Mouse (Mus musculus): ENCODE data around the gene Rdh1. TPM values are rescaled to one million over a fixed set of nuclear protein-coding genes. Genes with fewer than 3 reads are reported as not detected.
"Not testable (repeated sequence)": the region's sequence is repeated elsewhere in the genome, so short reads cannot be mapped to it uniquely, and the experiment has no call there.

Gene Rdh1
- total RNA-seq, 2 experiments from 2014 or later = 0.05 TPM; not detected in 1

DNA sequence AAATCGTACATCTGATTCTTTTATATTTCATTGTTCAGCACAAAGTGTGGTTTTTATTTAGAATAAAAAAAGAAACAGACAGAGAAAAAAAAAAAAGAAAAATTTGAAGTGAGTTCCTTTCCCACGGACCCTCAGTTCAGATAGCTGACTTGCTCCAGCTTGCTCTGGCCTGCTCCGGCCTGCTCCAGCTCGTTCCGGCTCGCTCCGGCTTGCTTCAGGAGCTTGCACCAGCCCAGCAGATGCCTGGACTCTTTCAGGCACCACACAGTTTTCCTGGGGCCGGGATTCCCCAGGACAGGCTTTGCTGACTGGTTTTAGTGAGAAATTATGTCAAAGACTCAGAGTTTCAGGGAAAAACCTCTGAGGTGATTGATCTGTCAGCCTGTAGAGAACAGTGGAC lies 12.3 kb upstream of the Rdh1 start:
- intact Hi-C loops (cut with DNase I) = no loop called here
- no peak for DNase-seq

DNA sequence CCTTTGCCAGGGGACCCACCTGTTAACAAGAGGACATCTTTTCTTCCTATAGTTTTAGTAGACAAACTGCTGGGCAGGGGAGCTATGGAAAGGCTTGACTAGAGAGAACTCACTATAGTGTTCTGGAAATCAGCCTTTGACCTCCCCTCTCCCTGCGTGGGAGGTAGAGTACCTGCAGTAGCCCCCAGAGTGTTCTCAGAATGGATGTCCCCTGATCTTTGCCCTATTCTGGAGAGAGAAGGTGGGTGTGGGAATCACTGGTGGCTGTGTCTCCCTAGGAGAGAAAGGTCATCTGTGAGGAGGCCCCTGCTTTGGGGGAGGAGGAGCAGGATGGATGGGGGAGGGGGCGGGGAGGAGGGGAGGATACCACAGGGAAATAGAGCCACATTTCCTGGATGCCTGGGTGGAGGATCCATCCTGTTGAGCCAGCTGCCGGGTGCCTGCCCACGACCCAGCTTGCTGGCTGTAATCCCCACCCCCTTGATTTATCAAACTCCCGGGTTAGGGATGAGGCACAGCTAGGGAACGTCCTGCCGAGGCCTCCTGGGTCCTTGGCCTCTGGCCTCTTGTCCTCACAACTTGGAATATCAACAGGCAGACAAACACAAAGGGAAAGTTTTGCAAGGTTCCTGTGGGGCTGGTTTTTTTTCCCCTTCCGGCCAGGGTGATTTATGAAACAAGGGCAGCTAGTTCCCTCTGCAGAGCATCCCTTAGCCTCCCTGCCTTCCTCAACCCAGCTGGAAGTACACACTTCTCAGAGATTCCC lies 10.5 kb upstream of the Rdh1 start:
- intact Hi-C loops (cut with DNase I) = no loop called here
- DNase-seq = peak; percentile 43 to 52

DNA sequence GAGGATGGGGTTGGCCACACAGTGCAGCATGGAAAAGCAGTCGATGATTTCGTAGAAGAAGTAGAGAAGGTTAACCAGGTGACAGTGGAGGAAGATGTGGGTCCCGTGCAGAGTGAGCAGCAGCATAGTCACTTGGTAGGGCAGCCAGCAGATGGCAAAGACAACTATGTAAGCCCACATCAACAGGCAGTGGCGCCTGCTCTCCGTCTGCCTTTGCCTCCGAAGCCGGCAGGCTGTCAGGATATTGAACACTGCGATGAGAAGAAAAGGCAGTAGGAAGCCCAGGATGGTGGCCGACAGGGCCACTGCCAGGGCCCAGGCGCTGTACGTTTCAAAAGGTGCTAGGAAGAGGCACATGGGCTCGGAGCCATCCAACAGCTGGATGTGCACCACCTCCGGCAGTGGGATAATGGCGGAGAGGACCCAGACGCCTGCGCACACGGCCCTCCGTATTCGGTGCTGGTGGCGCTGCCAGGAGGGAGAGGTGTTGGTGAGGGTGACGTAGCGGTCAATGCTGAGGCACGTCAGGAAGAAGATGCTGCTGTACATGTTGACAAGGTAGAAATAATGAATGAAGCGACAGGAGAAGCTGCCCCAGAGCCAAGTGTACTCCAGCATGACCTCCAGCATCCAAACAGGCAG lies 9.3 kb upstream of the Rdh1 start:
- intact Hi-C loops (cut with DNase I) = no loop called here
- no peak for DNase-seq

DNA sequence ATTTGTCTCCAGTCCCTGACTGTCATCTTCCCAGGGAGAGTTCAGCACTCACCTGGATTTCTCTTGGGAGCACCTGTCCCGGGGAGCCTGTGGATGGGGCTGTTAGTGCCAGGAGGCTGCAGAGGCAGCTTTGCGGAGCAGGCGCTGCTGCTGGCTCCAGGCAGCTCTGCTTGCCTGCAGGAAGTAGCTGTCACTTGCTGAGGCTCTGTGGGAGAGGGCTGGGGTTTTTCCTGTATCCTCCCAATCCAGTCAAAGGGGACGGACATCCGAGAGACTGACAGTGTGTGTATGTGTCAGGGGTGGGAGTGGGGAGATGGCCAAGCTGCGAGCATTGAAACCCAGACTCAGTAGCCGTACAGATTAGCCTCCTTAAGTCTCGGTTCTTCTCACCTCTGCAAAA lies 8.0 kb upstream of the Rdh1 start, which contains the start of gene Gpr182:
TSS of gene Gpr182 (minus strand) at position 185 of the 400 bp plus-strand sequence.
- DNase-seq = peak; percentile 42 to 47
- intact Hi-C loops (cut with DNase I) = no loop called here

DNA sequence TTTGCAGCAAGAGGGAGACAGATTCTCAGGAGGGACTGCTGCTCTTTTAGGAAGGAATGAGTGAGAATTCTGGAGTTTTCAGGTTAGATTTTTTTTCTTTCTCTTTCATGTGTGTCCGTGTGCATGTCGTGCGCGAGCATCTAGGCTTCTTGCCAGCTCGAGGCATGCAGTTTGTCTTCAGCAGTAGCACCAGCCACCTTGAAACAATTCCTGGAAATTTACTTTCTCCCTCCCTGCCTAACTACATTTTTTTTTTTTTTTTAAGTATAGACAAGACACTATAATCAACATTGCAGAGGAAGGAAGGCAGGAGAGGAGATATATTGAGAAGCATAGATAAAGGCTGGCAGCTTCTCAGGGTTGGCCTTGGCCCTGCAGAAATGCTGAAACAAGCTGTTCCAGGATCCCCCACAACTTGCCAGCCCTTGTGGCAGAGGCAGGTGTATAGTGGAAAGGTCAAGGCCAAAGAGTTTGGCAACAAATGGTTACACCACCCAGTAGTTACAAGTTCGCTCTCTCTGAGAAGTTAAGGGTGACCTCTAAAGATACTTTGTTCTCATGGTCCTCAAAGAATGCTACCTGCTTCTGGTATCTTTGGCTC lies 4.9 kb upstream of the Rdh1 start:
- peak in 1 of 2 experiments; percentile 36 for DNase-seq
- intact Hi-C loops (cut with DNase I) = no loop called here

DNA sequence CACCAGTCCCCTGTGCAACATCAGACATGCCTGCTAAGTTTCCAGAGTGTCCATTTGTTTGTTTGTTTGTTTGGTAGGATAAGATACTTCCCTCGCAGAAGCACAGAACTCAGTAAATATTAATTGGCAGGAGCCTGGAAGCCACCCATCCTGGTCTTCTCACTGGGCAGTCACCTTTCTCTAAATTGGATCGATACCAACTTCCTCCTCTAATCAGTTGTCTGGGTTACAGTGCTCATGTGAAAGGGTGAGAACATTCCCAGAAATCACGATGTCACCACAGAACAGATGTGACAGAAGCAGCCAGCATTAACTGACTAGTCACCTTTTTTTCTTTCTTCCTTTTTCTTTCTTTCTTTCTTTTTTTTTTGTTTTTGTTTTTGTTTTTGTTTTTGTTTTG lies 4.3 kb upstream of the Rdh1 start:
- DNase-seq = no peak
- intact Hi-C loops (cut with DNase I) = no loop called here

DNA sequence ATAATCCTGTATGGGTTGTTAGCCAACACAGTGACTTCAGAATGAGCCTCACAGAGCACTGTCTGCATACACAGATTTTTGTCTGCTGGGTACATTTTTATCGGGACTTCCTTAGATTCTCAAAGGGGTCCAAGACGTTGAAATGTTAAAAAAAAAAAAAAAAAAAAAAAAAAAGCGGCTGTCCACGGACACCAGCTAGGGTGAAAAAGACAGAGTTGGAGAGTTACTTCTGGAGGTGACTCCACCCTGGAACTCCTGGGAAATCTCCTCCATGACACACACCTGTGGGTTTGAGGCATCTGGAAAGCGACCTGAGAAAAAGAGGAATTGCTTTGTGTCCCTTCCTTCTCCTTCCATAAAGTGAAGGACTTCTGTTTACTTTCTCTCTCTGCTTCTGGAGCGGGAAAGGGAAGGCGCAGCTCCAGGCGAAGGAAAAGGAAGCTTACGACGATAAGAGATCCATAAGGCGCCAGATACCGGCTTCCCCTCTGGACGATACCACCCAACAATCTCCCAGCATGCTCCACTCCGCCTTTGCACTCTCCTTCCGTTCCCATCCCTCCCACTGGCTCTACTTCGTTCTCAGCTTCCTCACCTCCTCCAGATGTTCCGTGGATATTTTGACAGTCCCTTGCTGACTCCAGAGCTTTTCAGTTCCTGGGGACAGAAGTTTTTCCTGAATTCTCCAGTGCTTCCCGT lies 3.6 kb upstream of the Rdh1 start:
- DNase-seq = peak; percentile 33 to 34
- intact Hi-C loops (cut with DNase I) = no loop called here

DNA sequence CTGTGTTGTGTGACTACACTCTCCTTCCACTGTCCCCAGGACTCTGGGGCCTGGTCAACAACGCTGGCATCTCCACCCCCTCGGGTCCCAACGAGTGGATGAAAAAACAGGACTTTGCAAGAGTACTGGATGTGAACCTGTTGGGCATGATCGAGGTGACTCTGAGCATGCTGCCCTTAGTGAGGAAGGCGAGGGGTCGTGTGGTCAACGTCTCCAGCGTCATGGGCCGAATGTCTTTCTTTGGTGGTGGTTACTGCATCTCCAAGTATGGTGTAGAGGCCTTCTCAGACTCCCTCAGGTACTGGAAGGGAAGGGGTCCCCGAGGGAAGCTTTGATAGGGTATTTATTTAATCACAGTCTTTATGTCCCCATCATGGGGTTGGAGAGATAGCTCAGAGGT lies 3.4 kb downstream of the Rdh1 start:
- DNase-seq; intact Hi-C loops (cut with DNase I): not testable (repeated sequence)

DNA sequence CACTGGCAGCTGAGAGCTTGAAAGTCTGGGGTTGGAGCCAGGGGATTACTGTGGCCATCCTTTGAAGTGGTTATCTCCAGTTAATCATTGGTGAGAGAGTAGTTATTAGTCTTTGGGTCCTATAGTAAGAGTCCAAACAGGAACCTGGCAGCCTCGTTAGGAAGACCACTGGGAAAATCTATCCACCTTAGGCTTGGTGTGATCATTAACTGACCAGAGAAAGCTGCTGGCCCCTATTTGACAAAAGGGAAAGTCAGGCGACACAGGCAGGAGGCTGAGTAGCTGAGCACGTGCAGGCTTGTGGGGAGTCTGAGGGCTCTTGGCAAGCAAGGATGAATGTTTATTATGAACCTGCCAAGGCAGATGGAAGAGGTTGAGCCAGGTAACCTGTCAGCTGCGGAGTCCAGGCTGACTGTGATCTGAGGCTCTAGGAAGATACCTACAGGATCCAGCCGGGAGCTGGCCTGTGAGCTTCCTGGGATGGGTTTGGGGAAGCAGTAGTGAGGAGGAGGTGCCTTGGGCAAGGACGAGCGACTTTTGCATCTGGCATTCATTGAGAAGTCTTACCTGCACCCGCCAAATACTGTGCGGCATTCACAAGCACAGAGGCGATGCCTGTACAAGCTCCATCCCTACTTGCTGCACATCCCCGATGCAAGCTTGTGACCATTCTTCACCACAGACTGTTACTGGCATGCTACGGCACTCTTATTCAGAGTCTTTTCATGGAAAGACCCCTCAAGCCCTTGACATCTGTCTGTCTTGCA lies 4.6 kb downstream of the Rdh1 start:
- DNase-seq = no peak
- intact Hi-C loops (cut with DNase I) = no loop called here

DNA sequence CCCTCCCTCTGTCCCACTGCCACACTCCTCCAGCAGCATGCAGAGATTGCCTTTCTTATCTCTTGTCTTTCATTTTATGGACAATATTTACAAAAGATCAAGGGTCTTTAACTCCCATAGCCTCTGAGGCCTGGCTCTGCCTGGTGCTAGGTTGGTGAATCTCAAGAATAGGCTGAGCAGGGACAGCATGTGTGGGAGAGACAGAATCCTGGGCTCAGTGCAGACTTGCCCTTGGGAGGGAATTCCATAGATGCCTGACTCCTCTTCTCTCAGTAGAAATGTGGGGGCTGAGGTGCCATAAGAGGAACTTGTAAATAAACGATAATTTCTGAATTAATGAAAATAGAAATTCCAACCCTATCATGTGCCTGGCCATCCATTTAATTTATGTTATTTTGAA lies 7.0 kb downstream of the Rdh1 start:
- DNase-seq = no peak
- intact Hi-C loops (cut with DNase I) = no loop called here

DNA sequence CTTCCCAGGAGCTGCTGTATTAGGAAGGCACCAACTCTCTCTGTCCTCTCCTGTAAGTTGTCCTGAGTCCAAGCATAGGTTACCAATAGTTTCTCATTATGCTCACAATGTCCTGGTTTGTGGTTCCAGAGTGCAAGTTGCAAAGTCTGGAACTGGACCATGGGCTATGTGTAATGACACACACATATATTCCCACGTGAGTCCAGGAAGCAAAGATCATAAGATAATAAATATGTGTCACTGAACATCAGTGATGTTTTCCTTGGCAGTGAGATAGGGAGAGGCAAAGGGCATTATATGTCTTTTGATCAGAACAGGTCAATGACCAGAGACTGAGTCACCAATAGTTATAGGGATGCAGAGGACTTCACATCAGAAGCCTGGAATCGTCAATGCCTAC lies 16.5 kb downstream of the Rdh1 start, which contains the start of gene Rdh9:
TSS of gene Rdh9 (plus strand) at position 376 of the 400 bp plus-strand sequence.
- intact Hi-C loops (cut with DNase I) = no loop called here
- no peak for DNase-seq

DNA sequence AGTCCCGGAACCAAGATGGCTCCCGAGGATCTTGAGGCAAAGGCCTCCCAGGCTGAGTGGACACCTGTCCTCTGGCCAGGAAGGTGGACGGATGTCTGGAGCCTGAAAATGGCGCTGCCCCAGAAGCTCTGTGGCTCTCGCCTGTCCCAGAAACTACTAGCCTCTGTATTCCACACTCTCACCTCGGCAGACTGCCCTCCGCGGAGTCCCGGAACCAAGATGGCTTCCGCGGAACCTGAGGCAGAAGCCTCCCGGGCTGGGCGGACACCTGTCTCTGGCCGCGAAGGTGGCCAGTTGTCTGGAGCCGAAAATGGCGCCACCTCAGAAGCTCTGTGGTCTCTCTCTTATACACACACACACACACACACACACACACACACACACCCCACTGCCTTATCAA lies 22.8 kb downstream of the Rdh1 start:
- DNase-seq; intact Hi-C loops (cut with DNase I): not testable (repeated sequence)

DNA sequence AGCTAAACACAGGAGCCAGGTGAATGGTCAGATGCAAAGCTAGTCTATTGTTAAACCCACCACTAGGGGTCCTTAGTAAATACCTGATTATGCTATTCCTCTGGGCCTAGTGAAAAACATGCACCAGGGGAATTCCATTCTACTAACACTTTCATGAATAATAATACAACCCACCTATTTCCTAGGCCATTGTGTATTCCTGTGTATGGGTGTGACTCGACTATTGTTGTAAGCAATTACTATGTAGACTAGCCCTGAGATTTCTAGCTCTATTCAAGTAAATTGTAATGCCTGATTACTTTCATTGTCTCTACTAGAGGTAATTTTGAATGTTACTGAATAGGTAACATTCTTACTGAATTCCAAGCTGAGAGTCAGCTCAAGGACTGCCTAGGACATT lies 25.9 kb downstream of the Rdh1 start:
- DNase-seq; intact Hi-C loops (cut with DNase I): not testable (repeated sequence)

DNA sequence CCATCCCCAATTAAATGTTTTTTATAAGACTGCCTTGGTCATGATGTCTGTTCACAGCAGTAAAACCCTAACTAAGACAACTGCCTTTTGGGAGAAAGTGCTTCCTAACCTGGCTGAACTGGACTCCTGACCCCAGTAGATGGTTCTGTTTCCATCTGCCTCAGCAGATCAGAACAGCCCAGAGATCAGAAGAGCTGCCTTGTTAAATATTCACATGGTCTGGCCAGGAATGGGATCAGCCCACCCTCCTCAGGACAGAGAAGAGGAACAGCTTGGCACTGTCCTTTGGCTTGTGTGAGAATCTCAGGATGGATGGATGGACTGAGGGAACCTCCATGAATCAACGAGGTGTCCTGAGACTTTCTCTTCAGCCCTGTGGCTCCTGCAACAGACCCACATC lies 39.8 kb downstream of the Rdh1 start:
- no peak for DNase-seq
- intact Hi-C loops (cut with DNase I) = no loop called here

DNA sequence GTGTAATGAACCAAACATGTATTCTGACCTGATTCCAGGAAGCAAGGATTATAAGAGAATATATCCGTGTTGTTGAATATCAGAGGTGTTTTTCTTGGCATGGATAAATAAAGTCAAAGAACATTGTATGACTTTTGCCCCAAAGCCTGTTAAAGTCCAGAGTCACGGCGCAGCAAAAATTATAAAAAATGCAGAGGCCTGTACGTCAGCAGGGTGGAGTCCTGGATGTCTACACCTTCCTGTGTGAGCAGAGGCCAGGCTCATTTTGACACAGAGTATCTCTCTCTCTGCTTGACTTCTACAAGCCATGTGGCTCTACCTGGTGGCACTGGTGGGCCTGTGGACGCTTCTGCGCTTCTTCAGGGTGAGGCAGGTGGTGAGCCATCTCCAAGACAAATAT lies 41.4 kb downstream of the Rdh1 start, which contains the start of gene Rdh16:
TSS of gene Rdh16 (plus strand) at position 262 of the 400 bp plus-strand sequence.
- DNase-seq = no peak
- intact Hi-C loops (cut with DNase I) = no loop called here

DNA sequence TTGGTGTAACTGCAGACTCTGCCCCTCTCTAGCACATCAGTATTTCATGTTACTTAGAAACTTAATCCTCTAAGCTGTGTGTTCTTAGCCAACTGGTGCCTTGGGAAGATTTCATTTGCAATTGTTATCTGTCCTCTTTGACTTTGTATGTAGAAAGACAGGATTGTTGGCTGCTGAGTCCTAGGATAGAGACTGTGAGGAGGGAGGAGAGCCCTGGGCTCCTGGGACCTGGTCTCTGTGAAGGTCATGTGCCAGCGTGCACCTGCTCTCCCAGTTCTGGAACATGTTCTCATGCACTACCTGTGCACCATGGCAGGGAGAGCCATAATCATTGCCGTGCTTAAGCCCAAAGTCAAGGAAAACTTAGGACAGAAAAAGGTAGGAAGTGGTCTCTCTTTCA lies 42.1 kb downstream of the Rdh1 start:
- intact Hi-C loops (cut with DNase I) = no loop called here
- DNase-seq = no peak

DNA sequence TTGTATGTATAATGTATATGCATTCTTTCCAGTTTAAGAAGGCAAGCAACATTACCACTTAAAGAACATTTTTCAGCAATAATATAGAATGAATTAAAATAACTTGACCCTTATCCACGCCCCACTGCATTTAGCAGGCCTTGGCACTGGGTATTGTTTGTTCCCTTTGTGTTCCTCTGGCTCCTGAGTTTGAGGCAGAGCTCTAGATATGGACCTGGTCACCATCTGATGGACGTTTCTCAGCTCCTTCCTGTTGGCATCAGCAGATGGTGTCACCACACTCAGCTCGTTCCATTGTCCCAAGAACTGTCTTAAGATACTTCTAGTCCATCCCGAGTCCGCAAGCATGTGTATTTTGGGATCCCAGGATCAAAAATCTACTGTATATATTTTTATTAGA lies 42.7 kb downstream of the Rdh1 start:
- DNase-seq = no peak
- intact Hi-C loops (cut with DNase I) = no loop called here

DNA sequence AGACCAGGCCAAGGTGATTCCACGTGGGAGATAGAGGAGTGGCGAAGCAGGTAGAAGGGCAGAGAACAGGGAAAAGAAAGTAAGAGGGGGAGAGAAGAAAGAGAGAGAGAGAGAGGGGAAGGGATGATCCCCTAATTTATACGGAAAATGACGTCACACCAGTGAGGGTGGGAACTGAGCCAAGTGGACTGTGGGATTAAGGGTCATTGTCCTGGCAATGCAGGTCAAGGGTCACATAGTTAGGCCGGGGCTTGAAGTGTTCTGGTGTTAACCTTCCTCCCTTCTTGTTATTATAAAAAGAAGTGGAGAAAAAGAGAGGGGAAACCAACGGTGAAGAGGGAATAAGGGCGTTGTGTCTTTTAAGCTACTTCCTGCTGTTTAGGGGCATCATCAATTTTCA lies 44.9 kb downstream of the Rdh1 start:
- intact Hi-C loops (cut with DNase I) = no loop called here
- no peak for DNase-seq

DNA sequence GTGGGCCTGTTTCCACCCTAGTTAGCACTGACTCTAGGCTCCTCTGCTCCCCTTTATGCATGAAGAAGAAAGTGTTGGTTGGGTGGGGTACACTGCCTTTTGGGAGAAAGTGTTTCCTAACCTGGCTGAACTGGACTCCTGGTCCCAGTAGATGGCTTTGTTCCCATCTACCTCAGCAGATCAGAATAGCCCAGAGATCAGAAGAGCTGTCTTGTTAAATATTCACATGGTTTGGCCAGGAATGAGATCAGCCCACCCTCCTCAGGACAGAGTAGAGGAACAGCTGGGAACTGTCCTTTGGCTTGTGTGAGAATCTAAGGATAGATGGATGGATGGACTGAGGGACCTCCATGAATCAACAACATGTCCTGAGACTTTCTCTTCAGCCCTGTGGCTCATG lies 56.4 kb downstream of the Rdh1 start:
- no peak for DNase-seq
- intact Hi-C loops (cut with DNase I) = no loop called here

DNA sequence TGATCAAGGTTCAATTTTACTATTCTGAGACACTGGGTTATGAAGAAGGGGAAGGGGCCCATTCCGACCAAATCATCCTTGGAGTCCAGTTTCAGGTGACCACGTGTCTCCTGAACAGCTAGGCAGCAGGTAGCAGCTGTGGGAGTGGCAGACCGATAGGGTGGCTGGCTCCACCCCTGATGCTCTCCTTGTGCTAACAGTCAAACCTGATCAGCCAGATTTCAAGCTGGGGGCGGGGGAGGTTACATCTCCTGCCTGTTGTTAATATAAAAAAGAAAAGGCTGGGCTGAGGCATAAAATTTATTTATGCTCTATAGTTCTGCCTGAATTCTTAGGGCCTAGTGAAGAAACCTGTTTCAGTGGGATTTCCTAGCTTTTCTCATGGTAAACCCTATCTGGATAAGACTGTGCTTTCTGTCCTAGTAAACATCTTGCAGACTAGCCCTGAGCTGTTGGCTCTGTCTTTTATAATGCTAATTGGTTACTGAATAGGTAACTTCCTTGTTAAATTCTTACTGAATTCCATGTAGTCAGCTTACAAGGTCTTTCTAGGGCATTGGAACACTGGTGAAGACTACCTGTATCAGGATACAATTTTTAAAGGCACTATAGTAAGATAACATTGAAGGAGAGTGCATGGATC lies 57.9 kb downstream of the Rdh1 start:
- DNase-seq; intact Hi-C loops (cut with DNase I): not testable (repeated sequence)

All from heart, postnatal 14 days (tissue).